Mouse (Mus musculus): ENCODE results near the gene Krt79. TPM values are rescaled to one million over a fixed set of nuclear protein-coding genes. Genes with fewer than 3 reads are reported as not detected.

Gene Krt79
- polyA plus RNA-seq, 1 experiment from 2014 or later: 1.7 TPM

DNA sequence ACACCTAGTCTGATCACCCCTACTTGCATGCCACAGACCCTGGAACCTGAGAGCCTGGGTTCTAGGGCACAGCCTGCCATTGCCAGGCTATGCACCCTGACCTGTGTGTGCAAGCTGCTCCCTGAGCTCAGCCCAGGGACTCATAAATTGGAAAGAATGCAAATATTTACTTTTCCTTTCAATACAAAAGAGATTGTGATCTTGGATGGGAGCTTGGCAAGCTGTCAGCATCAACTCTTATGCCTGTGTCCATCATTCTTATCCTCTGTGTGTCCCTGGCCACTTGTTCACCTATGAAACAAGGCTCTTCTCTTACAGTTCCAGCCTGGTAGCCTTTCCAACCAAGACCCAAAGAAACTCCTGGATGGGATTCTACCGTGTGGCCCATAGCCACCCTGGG, 15.1 kb downstream of the Krt79 start:
- Histone ChIP-seq H3K4me2 (no peak overlapping the region), H3K36me3 (ENCODE audit: control insufficient read depth, insufficient read depth, low read length) (no peaks in the 10 kb centered on the region), H3K27me3 (ENCODE audit: control insufficient read depth, insufficient read depth, low read length) (no peaks in the 10 kb centered on the region), H3K9me3 (replicated peaks; ENCODE audit: control insufficient read depth, low read length) (no peaks in the 10 kb centered on the region), H3K9ac (ENCODE audit: low read depth, low read length) (no peak overlapping the region), H3K4me1 (ENCODE audit: control insufficient read depth, insufficient read depth, low read length) (0 out of 2 replicates have a peak, but pooled peaks cover 10% of the 10 kb centered on the region), H3K4me3 (ENCODE audit: low read depth, low read length) (no peak overlapping the region), H3K27ac (ENCODE audit: low read depth, low read length) (no peak overlapping the region)
- WGBS (ENCODE audit: insufficient replicate concordance): 68% methylated on average over 1 of the region's 1 CpGs
- no peak for ATAC-seq (replicated peaks; ENCODE audit: insufficient number of reproducible peaks, low FRiP score, low TSS enrichment)

DNA sequence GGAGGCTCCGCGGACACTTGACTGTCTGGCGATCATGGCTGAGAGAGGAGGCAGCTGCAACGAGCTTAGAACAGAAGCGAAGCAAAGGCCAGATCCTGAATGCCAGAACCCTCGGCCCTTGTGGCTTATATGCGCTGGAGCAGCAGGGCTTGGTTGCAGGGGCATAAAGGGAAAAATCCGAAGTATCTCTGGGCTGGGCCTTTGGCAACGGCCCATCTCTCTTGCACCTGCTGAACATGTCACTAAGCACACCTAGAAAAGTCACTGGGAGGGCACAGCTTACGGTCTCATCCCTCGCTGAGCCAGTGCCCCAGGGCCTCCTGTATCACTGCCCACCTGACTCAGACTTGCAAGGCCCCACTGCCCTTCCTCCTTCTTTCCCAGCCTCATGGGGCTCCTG, 15.5 kb downstream of the Krt79 start, which contains the start of gene Krt4:
TSS of gene Krt4 (minus strand) at position 101 of the 400 bp plus-strand sequence.
- no peaks in the 10 kb centered on the region for H3K36me3 ChIP-seq (ENCODE audit: control insufficient read depth, insufficient read depth, low read length)
- H3K4me2 ChIP-seq: no peak within 1 kb of the TSS
- 0 out of 2 replicates have a peak, but pooled peaks cover 6% of the 10 kb centered on the region for H3K4me1 ChIP-seq (ENCODE audit: control insufficient read depth, insufficient read depth, low read length)
- H3K27ac ChIP-seq (ENCODE audit: low read depth, low read length): no peak within 1 kb of the TSS
- H3K9ac ChIP-seq (ENCODE audit: low read depth, low read length): no peak within 1 kb of the TSS
- H3K27me3 ChIP-seq (ENCODE audit: control insufficient read depth, insufficient read depth, low read length): no peaks in the 10 kb centered on the region
- no peak for ATAC-seq (replicated peaks; ENCODE audit: insufficient number of reproducible peaks, low FRiP score, low TSS enrichment)
- H3K9me3 ChIP-seq (replicated peaks; ENCODE audit: control insufficient read depth, low read length): no peaks in the 10 kb centered on the region
- H3K4me3 ChIP-seq (ENCODE audit: low read depth, low read length): no peak within 1 kb of the TSS
- 70% methylated on average over 11 of the region's 11 CpGs for WGBS (ENCODE audit: insufficient replicate concordance)

DNA sequence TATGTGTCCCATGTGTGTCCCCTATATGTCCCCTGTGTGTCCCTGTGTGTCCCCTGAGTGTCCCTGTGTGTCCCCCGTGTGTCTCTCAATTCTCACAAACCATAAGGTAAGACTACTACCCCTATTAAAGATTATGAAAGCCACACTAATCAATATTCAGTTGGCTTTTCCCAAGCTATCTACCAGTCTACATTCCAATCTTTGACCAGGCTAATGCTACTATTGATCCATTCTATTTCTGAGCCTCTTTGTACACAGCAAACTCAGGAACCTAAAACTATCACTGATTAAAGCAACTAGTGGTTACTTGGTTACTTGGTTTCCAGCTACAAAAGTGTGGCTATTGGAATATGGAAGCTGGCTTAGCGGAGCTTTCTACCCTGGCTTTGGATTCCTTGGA, 17.8 kb downstream of the Krt79 start:
- H3K4me1 ChIP-seq (ENCODE audit: control insufficient read depth, insufficient read depth, low read length): no peaks in the 10 kb centered on the region
- no peak overlapping the region for H3K9ac ChIP-seq (ENCODE audit: low read depth, low read length)
- H3K4me3 ChIP-seq (ENCODE audit: low read depth, low read length): no peak overlapping the region
- H3K9me3 ChIP-seq (replicated peaks; ENCODE audit: control insufficient read depth, low read length): no peaks in the 10 kb centered on the region
- peaks cover 10% of the 10 kb centered on the region; the same call in 1 of the 2 replicates for H3K27me3 ChIP-seq (ENCODE audit: control insufficient read depth, insufficient read depth, low read length)
- no peak overlapping the region for H3K4me2 ChIP-seq
- H3K27ac ChIP-seq (ENCODE audit: low read depth, low read length): no peak overlapping the region
- 85% methylated on average over 2 of the region's 2 CpGs for WGBS (ENCODE audit: insufficient replicate concordance)
- no peak for ATAC-seq (replicated peaks; ENCODE audit: insufficient number of reproducible peaks, low FRiP score, low TSS enrichment)
- no peaks in the 10 kb centered on the region for H3K36me3 ChIP-seq (ENCODE audit: control insufficient read depth, insufficient read depth, low read length)

DNA sequence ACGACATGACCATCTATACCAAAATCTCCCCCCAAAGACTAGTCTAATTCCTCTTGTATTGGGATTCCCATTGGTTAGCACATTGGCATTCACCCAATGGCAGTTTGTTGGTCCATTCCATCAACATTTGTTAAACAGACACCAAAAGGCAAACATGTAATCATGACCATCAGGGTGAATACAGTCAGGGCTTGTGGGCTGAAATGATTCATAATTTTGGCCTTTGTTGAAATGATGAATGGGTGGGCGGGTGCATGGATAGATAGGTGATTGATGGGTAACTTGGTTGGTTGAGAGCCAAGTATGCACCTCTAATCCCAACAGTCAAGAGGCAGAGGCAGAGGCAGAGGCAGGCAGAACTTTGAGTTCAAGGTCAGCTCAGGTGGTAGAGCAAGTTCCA, 24.1 kb downstream of the Krt79 start:
- no peak for ATAC-seq (replicated peaks; ENCODE audit: insufficient number of reproducible peaks, low FRiP score, low TSS enrichment)
- WGBS (ENCODE audit: insufficient replicate concordance): 66% methylated on average over 2 of the region's 2 CpGs
- H3K9ac ChIP-seq (ENCODE audit: low read depth, low read length): no peak overlapping the region
- no peak overlapping the region for H3K27ac ChIP-seq (ENCODE audit: low read depth, low read length)
- H3K27me3 ChIP-seq (ENCODE audit: control insufficient read depth, insufficient read depth, low read length): peaks cover 10% of the 10 kb centered on the region; the same call in 1 of the 2 replicates
- H3K4me1 ChIP-seq (ENCODE audit: control insufficient read depth, insufficient read depth, low read length): no peaks in the 10 kb centered on the region
- H3K4me2 ChIP-seq: no peak overlapping the region
- H3K9me3 ChIP-seq (replicated peaks; ENCODE audit: control insufficient read depth, low read length): no peaks in the 10 kb centered on the region
- H3K4me3 ChIP-seq (ENCODE audit: low read depth, low read length): no peak overlapping the region
- H3K36me3 ChIP-seq (ENCODE audit: control insufficient read depth, insufficient read depth, low read length): no peaks in the 10 kb centered on the region

DNA sequence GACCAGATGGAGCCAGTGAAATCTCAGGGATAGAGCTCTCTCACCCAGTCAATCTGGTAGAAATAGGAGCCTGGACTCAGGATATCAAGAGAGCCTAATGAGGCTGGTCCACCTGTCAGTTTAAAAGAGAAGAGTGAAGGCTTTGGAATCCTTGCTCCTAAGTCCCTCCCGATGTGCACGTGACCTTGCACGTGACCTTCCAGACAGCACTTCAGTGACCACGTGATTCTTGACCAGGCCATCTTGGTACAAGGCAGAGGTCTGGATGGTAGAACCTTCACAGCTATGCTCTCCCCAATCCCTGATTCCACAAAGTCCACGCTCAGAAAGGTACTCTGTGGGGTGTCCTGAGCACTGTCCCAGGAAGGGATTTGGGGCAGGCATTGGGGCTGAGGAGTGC, 35.3 kb downstream of the Krt79 start:
- H3K9ac ChIP-seq (ENCODE audit: low read depth, low read length): no peak overlapping the region
- H3K9me3 ChIP-seq (replicated peaks; ENCODE audit: control insufficient read depth, low read length): no peaks in the 10 kb centered on the region
- H3K4me2 ChIP-seq: no peak overlapping the region
- WGBS (ENCODE audit: insufficient replicate concordance): 77% methylated on average over 5 of the region's 5 CpGs
- H3K36me3 ChIP-seq (ENCODE audit: control insufficient read depth, insufficient read depth, low read length): no peaks in the 10 kb centered on the region
- no peak overlapping the region for H3K27ac ChIP-seq (ENCODE audit: low read depth, low read length)
- no peak overlapping the region for H3K4me3 ChIP-seq (ENCODE audit: low read depth, low read length)
- H3K27me3 ChIP-seq (ENCODE audit: control insufficient read depth, insufficient read depth, low read length): no peaks in the 10 kb centered on the region
- no peaks in the 10 kb centered on the region for H3K4me1 ChIP-seq (ENCODE audit: control insufficient read depth, insufficient read depth, low read length)
- no peak for ATAC-seq (replicated peaks; ENCODE audit: insufficient number of reproducible peaks, low FRiP score, low TSS enrichment)

DNA sequence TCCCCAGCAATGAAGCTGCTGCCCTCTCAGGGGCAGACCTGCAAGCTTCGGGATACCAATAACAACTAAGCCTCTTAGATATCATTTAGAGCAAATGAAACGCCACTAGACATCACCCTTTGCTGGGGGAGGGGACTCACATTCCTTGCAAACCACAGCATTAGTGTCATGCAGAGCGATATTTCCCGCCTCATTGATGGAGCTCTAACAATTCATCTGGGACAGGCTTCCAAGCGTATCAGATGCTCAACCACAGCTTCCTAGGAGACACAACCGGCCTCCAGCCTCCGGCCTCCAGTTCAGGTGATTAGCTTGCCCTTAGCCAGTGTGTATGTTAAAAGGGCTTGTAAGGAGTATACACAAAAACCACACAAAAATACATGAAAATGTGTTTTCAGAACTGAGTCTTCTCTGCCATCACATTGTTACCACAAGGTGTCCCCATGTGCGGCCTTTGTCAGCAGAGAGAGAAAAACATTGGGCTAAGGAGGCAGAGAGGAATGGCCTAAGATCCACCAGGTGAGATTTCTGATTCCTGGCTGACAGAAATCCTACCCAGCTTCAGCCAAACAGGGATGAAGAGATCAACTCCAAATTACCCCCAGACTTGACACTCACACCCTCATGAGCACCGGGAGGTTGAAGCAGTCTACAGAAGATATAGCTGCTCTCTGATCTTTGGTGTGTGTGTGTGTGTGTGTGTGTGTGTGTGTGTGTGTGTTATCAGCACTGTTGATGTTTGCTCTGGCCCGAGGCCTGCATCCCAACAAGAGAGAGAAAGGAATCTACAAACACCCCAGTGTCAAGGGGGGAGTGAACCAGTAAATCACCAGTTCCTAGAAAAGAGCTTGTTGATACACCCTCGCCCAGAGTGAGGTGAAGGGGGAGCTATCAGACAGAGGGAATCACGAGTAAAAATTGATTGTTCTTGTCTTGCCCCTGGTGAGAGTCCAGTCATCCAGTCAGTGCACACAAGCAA, 37.7 kb downstream of the Krt79 start:
- 46% methylated on average over 12 of the region's 12 CpGs for WGBS (ENCODE audit: insufficient replicate concordance)
- Histone ChIP-seq H3K9ac (ENCODE audit: low read depth, low read length) (no peak overlapping the region), H3K27ac (ENCODE audit: low read depth, low read length) (no peak overlapping the region), H3K4me2 (no peak overlapping the region), H3K36me3 (ENCODE audit: control insufficient read depth, insufficient read depth, low read length) (no peaks in the 10 kb centered on the region), H3K4me3 (ENCODE audit: low read depth, low read length) (no peak overlapping the region), H3K9me3 (replicated peaks; ENCODE audit: control insufficient read depth, low read length) (no peaks in the 10 kb centered on the region), H3K4me1 (ENCODE audit: control insufficient read depth, insufficient read depth, low read length) (no peaks in the 10 kb centered on the region), H3K27me3 (ENCODE audit: control insufficient read depth, insufficient read depth, low read length) (no peaks in the 10 kb centered on the region)
- ATAC-seq (replicated peaks; ENCODE audit: insufficient number of reproducible peaks, low FRiP score, low TSS enrichment): no peak

DNA sequence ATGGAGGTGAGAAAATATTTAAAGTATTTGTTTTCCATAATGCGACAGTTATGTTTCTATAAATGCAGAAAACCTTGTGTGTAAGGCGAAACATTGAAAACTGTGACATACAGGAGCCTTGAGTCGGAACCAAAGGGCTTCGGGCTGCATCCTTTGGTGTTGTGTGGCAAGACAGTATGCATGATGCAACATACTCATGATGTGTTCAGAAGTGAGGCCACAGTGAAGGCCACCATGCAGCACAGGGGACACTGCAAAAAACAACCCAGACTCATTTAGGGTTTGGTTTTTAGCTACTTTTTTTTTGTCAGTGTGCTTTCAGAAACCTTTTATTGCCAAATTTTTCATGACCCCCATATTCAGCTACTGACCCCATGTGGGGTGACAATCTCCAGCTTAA, 44.9 kb downstream of the Krt79 start:
- H3K9ac ChIP-seq (ENCODE audit: low read depth, low read length): no peak overlapping the region
- H3K27me3 ChIP-seq (ENCODE audit: control insufficient read depth, insufficient read depth, low read length): no peaks in the 10 kb centered on the region
- WGBS (ENCODE audit: insufficient replicate concordance): 83% methylated on average over 4 of the region's 4 CpGs
- ATAC-seq (replicated peaks; ENCODE audit: insufficient number of reproducible peaks, low FRiP score, low TSS enrichment): no peak
- H3K36me3 ChIP-seq (ENCODE audit: control insufficient read depth, insufficient read depth, low read length): no peaks in the 10 kb centered on the region
- no peak overlapping the region for H3K27ac ChIP-seq (ENCODE audit: low read depth, low read length)
- H3K4me3 ChIP-seq (ENCODE audit: low read depth, low read length): no peak overlapping the region
- H3K9me3 ChIP-seq (replicated peaks; ENCODE audit: control insufficient read depth, low read length): no peaks in the 10 kb centered on the region
- H3K4me2 ChIP-seq: no peak overlapping the region
- H3K4me1 ChIP-seq (ENCODE audit: control insufficient read depth, insufficient read depth, low read length): no peaks in the 10 kb centered on the region

DNA sequence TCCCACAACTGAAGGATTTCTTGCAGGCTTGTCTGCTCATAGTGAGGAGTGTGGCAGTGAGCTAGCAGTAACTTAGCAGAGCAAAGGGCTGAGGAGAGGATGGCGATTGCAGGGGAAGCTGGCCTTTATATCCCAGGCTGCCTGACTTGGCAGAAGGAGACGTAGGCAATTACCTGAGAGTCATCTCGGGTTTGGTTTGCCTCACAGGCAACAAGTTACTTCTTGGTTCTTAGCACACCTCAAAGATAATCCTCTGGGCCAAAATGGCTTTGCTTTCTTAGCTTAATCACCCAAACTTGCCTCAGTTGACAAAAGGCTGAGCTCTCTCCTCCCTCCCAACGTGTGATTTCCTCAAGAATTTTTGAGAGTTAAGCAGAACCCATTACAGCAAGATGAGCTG, 47.3 kb downstream of the Krt79 start, which contains the start of gene Krt76:
TSS of gene Krt76 (minus strand) at position 101 of the 400 bp plus-strand sequence.
- Histone ChIP-seq H3K9ac (ENCODE audit: low read depth, low read length) (no peak within 1 kb of the TSS), H3K4me3 (ENCODE audit: low read depth, low read length) (no peak within 1 kb of the TSS), H3K9me3 (replicated peaks; ENCODE audit: control insufficient read depth, low read length) (no peaks in the 10 kb centered on the region), H3K27ac (ENCODE audit: low read depth, low read length) (no peak within 1 kb of the TSS), H3K27me3 (ENCODE audit: control insufficient read depth, insufficient read depth, low read length) (no peaks in the 10 kb centered on the region; the same call in 1 of the 2 replicates), H3K36me3 (ENCODE audit: control insufficient read depth, insufficient read depth, low read length) (no peaks in the 10 kb centered on the region), H3K4me2 (no peak within 1 kb of the TSS), H3K4me1 (ENCODE audit: control insufficient read depth, insufficient read depth, low read length) (no peaks in the 10 kb centered on the region)
- WGBS (ENCODE audit: insufficient replicate concordance): 50% methylated on average over 4 of the region's 4 CpGs
- ATAC-seq (replicated peaks; ENCODE audit: insufficient number of reproducible peaks, low FRiP score, low TSS enrichment): no peak
